Mouse (Mus musculus) limb, embryonic 15.5 days (tissue): ENCODE data around the gene Hoxb5. TPM values are rescaled to one million over a fixed set of nuclear protein-coding genes. Genes with fewer than 3 reads are reported as not detected.
A peak's percentile ranks its signal among the peaks of the same experiment; 100 is the strongest.

Experiments used
- ATAC-seq: fragments of 200-750 bp; cut with Nextera tagmentation; 2 replicates; pipeline ENCODE4 v1.8.0; 2017; ENCODE audit warnings: low read depth, moderate TSS enrichment; ENCODE audit not compliant: insufficient number of reproducible peaks, low FRiP score, low TSS enrichment
- H3K27ac ChIP-seq: fragments of 300-500 bp; sonication (generic); 2 replicates; pipeline ENCODE4 v1.5.1; 2015; ENCODE audit warnings: moderate library complexity, mild to moderate bottlenecking, inconsistent platforms
- H3K27me3 ChIP-seq: fragments of 300-500 bp; sonication (generic); 2 replicates; pipeline ENCODE4 v1.6.1; 2015; ENCODE audit warnings: inconsistent platforms
- H3K36me3 ChIP-seq: fragments of 300-500 bp; sonication (generic); 2 replicates; pipeline ENCODE4 v1.6.1; 2015; ENCODE audit warnings: inconsistent platforms
- H3K4me1 ChIP-seq: fragments of 300-500 bp; sonication (generic); 2 replicates; pipeline ENCODE4 v1.6.1; 2015; ENCODE audit warnings: inconsistent platforms
- H3K4me2 ChIP-seq: fragments of 300-500 bp; sonication (generic); 2 replicates; pipeline ENCODE4 v1.6.1; 2015; ENCODE audit warnings: mild to moderate bottlenecking, inconsistent platforms
- H3K4me3 ChIP-seq: fragments of 300-500 bp; sonication (generic); 2 replicates; pipeline ENCODE4 v1.5.1; 2015; ENCODE audit warnings: mild to moderate bottlenecking, inconsistent platforms
- H3K9ac ChIP-seq: fragments of 300-500 bp; sonication (generic); 2 replicates; pipeline ENCODE4 v1.6.1; 2015; ENCODE audit warnings: inconsistent platforms
- H3K9me3 ChIP-seq: fragments of 300-500 bp; sonication (generic); 2 replicates; pipeline ENCODE4 v1.6.1; 2016; ENCODE audit warnings: inconsistent platforms
- WGBS: fragments of 180-500 bp; shearing (Covaris S2); methylation state at CpG from one replicate; pipeline ENCODE4 v1.1.7; 2015; 5-methylcytosine and 5-hydroxymethylcytosine counted together
- polyA plus RNA-seq: library from polyadenylated mRNA; unstranded; fragments of >200 nt; fragmentation: Nextera tagmentation; extraction: Ambion mirVana; gene quantifications from 2 replicates; pipeline ENCODE4 v1.2.1, GENCODE M21; 2015

Gene Hoxb5
- polyA plus RNA-seq, 1 experiment from 2014 or later = 0.73 TPM

GRCm38 (mm10) chr11:96275896-96276295 is 27.2 kb upstream of the Hoxb5 start:
- H3K9ac ChIP-seq = no peak overlapping the region
- no peaks in the 10 kb centered on the region for H3K9me3 ChIP-seq
- no peak for ATAC-seq
- H3K4me1 ChIP-seq = peaks cover 17% of the 10 kb centered on the region
- no peaks in the 10 kb centered on the region for H3K36me3 ChIP-seq
- peaks cover 99% of the 10 kb centered on the region for H3K27me3 ChIP-seq
- no peak overlapping the region for H3K27ac ChIP-seq
- no peak overlapping the region for H3K4me2 ChIP-seq
- whole genome bisulfite sequencing = 16% methylated on average over 4 of the region's 4 CpGs
- H3K4me3 ChIP-seq = no peak overlapping the region

- no peak for ATAC-seq
- H3K27ac ChIP-seq = no peak overlapping the region
- H3K9ac ChIP-seq = no peak overlapping the region
- H3K27me3 ChIP-seq = peaks cover 99% of the 10 kb centered on the region
- H3K4me2 ChIP-seq = 0 out of 2 replicates have a peak overlapping the region, but pooled peaks have one; percentile 6
- no peak overlapping the region for H3K4me3 ChIP-seq
- peaks cover 2% of the 10 kb centered on the region for H3K4me1 ChIP-seq
- 2% methylated on average over 35 of the region's 35 CpGs for WGBS
- no peaks in the 10 kb centered on the region for H3K36me3 ChIP-seq
- H3K9me3 ChIP-seq = no peaks in the 10 kb centered on the region
Measured at GRCm38 (mm10) chr11:96277151-96278044, 25.7 kb upstream of the Hoxb5 start.

- Histone ChIP-seq H3K36me3 (no peaks in the 10 kb centered on the region), H3K4me2 (no peak overlapping the region), H3K27ac (no peak overlapping the region), H3K9me3 (no peaks in the 10 kb centered on the region), H3K4me3 (no peak overlapping the region), H3K4me1 (peaks cover 5% of the 10 kb centered on the region), H3K9ac (no peak overlapping the region), H3K27me3 (peaks cover 99% of the 10 kb centered on the region)
- WGBS = 9% methylated on average over 14 of the region's 14 CpGs
- ATAC-seq = no peak
Measured at GRCm38 (mm10) chr11:96278324-96278723, 24.8 kb upstream of the Hoxb5 start.

DNA sequence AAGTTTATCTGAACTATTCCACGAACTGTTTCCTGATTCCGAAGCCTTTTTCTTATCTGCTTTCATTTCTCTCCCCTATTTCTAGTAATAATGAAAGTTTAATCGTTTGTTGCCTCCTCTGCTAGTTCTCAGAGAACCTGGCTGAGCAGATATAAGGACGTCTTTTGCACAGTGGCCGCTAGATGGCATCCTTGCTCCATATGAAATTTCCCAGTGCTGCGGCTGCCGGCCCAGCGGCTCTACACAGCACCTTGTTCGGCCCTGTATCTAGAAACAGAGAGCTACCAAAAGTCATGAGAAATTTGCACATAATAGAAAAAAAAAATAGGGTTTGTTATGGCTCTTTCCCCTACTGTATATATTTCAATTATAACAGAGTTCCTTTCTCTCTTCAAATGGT is 24.4 kb upstream of the Hoxb5 start:
- ATAC-seq = no peak

DNA sequence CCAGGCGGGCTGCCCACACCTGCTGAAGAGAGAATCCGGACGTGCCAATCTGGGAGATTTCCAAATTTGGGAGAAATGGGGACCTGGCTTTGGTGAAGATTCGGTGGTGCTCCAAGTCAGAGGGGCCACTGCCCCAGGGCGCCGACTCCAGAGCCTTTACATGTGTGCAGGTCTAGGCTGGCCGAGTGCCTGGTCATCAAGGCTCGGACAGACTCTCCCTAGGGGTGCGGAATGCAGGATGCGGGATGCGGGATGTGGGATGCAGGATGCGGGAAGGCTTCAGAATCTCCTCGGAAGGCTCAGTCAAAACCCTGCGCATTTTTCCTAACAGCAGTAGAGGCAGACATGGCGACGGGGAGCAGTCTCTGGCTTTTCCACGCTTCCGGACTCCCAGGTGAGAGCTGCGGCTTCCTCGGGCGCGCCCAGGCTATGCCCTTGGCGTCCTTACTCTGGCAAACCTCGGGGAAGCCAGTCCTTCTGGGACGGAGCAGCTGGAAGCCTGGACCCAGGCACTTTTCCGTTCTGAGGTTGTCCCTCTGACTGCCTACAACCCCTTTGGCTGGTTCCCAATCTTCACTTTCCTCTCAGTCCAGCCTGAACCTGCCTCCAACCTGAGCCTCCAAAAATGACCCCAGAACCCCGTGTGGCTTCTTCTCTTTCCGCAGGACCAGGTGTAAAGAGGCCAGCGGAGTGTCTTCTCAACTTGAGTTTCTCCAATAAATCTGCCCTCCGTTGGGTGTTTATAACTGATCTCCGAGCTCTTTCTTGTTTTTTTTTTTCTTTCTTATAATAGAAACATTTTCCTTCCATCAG is 23.5 kb upstream of the Hoxb5 start:
- Histone ChIP-seq H3K4me2 (0 out of 2 replicates have a peak overlapping the region, but pooled peaks have one; percentile 3), H3K9ac (no peak overlapping the region), H3K27me3 (peaks cover 99% of the 10 kb centered on the region), H3K4me1 (peaks cover 13% of the 10 kb centered on the region), H3K4me3 (no peak overlapping the region), H3K36me3 (no peaks in the 10 kb centered on the region), H3K9me3 (no peaks in the 10 kb centered on the region), H3K27ac (no peak overlapping the region)
- WGBS = 3% methylated on average over 31 of the region's 31 CpGs
- no peak for ATAC-seq

More for the DNA sequence above, 24.4 kb upstream of the Hoxb5 start:
- H3K4me3 ChIP-seq = no peak overlapping the region
- H3K9ac ChIP-seq = no peak overlapping the region
- no peak overlapping the region for H3K4me2 ChIP-seq
- H3K9me3 ChIP-seq = no peaks in the 10 kb centered on the region
- peaks cover 5% of the 10 kb centered on the region for H3K4me1 ChIP-seq
- no peaks in the 10 kb centered on the region for H3K36me3 ChIP-seq
- H3K27me3 ChIP-seq = peaks cover 99% of the 10 kb centered on the region
- under 1% methylated on average over 9 of the region's 9 CpGs for WGBS
- no peak overlapping the region for H3K27ac ChIP-seq

GRCm38 (mm10) chr11:96280399-96281378 is 22.4 kb upstream of the Hoxb5 start:
- no peak for ATAC-seq
- 9% methylated on average over 8 of the region's 8 CpGs for WGBS
- no peak overlapping the region for H3K9ac ChIP-seq

DNA sequence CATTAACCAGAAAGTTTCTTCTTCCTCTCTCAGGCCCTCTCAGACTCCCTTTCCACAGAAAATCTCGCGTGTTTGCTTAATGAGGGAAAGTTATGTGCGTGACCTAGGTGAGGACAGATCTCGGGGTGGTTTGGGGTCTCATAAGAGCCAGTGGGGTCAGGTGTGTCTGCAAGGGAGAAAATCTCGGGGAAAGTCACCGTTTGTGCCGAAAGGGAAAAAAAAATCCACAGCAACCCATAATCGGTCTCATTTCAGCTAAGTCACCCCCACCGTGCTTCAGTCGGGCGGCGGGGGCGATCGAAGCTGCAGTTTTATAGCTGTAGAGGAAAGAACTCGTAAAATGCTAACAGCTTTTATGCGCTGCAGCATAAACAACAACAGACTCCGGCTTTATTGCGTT is 21.7 kb upstream of the Hoxb5 start:
- peaks cover 98% of the 10 kb centered on the region for H3K27me3 ChIP-seq
- H3K36me3 ChIP-seq = no peaks in the 10 kb centered on the region
- H3K4me3 ChIP-seq = no peak overlapping the region
- no peaks in the 10 kb centered on the region for H3K9me3 ChIP-seq
- ATAC-seq = no peak
- H3K4me1 ChIP-seq = peaks cover 17% of the 10 kb centered on the region
- 4% methylated on average over 18 of the region's 18 CpGs for WGBS
- H3K9ac ChIP-seq = no peak overlapping the region
- no peak overlapping the region for H3K27ac ChIP-seq
- H3K4me2 ChIP-seq = no peak overlapping the region

More at GRCm38 (mm10) chr11:96280399-96281378, 22.4 kb upstream of the Hoxb5 start:
- Histone ChIP-seq H3K36me3 (no peaks in the 10 kb centered on the region), H3K4me1 (peaks cover 17% of the 10 kb centered on the region), H3K27me3 (peaks cover 98% of the 10 kb centered on the region), H3K4me2 (no peak overlapping the region), H3K27ac (no peak overlapping the region), H3K9me3 (no peaks in the 10 kb centered on the region), H3K4me3 (no peak overlapping the region)

DNA sequence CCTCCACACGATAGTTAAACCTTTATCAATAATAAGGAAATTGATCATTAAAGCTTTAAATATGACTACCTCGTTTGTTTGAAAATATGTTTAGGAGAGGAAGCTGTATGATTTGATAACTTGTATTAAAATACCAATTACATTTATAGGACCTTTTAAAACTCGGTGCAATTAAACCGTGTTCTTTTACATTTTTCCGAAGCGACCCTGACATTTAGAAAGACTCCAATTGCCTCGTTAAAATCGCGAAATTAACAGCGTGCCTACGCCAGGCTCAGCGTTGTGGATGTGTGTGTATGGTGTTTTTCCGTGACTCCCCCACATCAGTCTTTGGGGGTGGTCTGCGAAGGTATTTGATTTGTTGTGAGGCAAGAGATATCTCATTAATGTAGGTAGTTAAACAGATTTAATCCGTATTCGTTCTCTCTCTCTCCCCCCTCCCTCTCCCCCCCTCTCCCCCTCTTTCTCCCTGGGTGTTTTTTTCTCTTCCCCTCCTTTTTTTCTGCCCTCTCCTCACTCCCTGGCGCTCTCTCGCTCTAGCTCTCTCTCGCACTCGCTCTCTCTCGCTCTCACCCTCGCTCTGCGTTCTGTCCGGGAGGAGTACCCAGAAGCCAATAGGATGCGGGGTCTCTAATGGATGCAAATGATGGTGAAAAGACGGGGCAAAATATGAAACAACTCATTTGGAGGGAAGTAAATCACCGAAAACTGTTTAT is 21.1 kb upstream of the Hoxb5 start, which contains the start of gene Hoxb8:
Hoxb8 (plus strand) TSS at position 51 of the 716 bp plus-strand sequence.
- no peak within 1 kb of the TSS for H3K4me2 ChIP-seq
- WGBS = 2% methylated on average over 27 of the region's 27 CpGs

GRCm38 (mm10) chr11:96282795-96283430 is 20.2 kb upstream of the Hoxb5 start:
- ATAC-seq = no peak
- peaks cover 23% of the 10 kb centered on the region for H3K4me1 ChIP-seq
- under 1% methylated on average over 49 of the region's 49 CpGs for WGBS
- H3K36me3 ChIP-seq = no peaks in the 10 kb centered on the region
- H3K9ac ChIP-seq = no peak overlapping the region
- peak overlapping the region; percentile 52 for H3K4me2 ChIP-seq
- H3K9me3 ChIP-seq = no peaks in the 10 kb centered on the region
- H3K27ac ChIP-seq = no peak overlapping the region
- peak overlapping the region; percentile 22 for H3K4me3 ChIP-seq
- H3K27me3 ChIP-seq = peaks cover 98% of the 10 kb centered on the region

More for the DNA sequence above, 21.1 kb upstream of the Hoxb5 start, which contains the start of gene Hoxb8:
- ATAC-seq = no peak
- Histone ChIP-seq H3K9me3 (no peaks in the 10 kb centered on the region), H3K4me1 (peaks cover 22% of the 10 kb centered on the region), H3K36me3 (no peaks in the 10 kb centered on the region), H3K27ac (no peak within 1 kb of the TSS), H3K4me3 (peak within 1 kb of the TSS; percentile 22), H3K9ac (no peak within 1 kb of the TSS), H3K27me3 (peaks cover 98% of the 10 kb centered on the region)

DNA sequence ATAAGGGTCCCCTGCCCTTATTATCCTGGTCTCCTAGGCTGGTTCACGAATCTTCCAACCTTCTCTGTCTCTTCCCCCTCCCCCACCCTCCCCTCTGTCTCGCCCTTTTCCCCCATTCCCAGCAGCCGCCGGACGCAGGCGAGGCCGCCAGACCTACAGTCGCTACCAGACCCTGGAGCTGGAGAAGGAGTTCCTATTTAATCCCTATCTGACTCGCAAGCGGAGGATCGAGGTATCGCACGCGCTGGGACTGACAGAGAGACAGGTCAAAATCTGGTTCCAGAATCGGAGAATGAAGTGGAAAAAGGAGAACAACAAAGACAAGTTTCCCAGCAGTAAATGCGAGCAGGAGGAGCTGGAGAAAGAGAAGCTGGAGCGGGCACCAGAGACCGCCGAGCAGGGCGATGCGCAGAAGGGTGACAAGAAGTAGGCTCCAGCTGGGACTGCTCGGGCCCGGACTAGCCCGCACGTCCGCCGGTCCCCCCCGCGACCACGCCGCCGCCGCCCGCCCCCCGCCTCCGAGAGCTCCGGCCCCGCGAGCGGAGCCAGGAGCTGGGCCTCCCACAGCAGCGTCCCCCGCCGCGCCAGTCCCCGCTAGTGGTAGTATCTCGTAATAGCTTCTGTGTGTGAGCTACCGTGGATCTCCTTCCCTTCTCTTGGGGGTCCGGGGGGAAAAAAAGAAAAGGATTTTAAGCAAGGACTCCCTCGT is 18.9 kb upstream of the Hoxb5 start:
- Histone ChIP-seq H3K9ac (peak overlapping the region; percentile 7; the same call in 1 of the 2 replicates), H3K4me2 (peak overlapping the region; percentile 52), H3K4me1 (peaks cover 23% of the 10 kb centered on the region), H3K27me3 (peaks cover 97% of the 10 kb centered on the region), H3K9me3 (no peaks in the 10 kb centered on the region), H3K36me3 (no peaks in the 10 kb centered on the region), H3K27ac (peak overlapping the region; percentile 35; the same call in 1 of the 2 replicates), H3K4me3 (peak overlapping the region; percentile 36)
- WGBS = 1% methylated on average over 48 of the region's 49 CpGs
- ATAC-seq = no peak
